Mouse (Mus musculus): ENCODE measurements around the gene Plce1.

Plce1 gene

DNA sequence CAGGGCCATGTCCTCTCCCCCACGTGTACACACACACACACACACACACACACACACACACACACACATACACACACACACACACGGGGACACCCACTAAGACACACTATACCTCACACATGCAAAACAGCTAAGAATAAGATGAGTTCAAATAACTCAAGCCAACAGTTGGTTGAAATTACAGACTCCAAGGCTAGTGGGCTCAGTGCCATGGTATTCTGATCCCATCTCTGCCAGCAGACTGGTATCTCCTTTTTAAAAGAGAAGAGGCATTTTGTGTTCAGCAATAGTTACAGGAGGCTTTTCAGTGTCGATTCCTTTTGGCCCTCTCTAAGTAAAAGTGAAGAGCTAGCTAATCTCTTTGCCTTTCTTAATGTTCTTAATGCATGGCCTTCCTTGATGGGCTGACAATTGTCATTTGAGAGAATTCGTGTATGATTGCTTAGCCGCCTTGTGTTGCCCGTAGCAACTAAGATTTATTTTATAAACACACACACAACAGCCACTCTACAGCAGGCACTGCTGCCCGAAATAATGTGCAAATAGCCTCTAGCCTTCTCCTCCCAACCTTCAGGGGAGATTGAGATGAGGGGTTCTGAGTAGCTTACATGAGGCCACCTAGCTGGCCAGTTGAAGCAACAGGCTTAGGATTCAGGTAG, 111.8 kb downstream of the Plce1 start:
- no peak for DNase-seq

DNA sequence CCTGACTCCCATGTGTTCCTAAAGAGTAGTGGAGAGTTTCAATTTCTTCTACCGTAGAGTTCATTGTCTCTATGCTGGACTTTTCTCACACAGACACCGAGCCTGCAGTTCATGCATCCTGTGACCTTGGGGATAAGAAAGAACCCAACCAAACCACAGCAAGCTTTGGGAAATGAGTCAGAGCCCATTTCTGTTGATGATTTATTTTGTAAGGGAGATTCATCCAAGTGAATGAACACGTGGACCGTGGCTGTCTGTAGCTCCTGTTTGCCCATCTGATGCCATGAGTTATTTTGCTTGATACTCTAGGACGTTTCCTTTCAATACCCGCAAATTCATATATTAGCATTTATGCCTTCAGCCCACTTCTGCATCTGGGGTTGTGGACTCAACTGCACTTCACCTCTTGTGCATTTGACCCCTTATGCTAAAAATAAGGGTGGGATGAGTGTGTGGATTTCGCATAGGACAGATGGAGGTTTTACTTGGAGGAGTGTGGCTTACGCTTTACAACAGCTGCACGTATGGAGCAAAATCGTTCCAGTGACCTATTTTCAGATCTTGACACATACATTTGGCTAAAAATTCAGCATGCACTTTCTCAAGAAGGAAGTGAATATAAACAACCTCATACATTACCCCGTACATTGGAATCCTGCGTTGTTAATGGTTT, 112.5 kb downstream of the Plce1 start:
- DNase-seq, result no peak

DNA sequence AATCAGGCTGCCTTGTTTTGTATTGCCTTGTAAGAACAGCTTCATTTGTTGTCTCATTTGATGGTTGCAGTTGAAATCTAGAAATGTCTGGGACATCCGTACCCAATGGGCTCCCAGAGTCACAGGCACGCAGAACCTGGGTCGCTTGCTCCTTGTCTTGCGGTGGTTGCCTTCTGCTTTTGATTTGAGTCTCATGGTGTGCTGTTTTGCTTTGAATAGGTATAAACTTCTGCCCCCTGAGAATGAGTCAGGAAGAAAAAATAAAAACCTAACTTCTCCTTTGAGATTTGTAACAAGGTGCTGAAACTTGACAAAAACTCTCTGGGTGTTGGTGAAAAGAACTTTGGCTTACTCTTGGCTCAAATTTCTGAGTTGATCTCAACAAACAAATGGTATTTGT, 115.2 kb downstream of the Plce1 start:
- no peak for DNase-seq

DNA sequence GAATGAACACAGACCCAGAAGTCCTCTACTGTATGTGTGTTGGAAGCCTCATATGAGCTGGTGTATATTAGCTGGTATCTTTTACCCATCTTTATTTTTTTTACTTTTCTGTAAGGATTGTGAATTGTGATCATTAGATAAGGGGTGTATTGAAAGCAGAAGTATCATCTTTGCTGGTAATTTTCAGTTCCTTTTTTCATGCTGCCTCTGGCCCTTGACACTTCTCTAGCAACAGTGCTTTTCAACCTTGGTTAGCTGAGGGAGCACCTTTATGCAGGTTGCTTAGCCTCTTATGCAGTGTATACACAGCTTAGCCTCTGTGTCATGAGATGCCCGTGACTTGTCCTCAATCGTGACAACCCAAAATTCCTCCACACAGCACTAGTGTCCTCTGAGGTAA, 116.5 kb downstream of the Plce1 start:
- no peak for DNase-seq

GRCm38 (mm10) chr19:38599001-38599400, 118.1 kb downstream of the Plce1 start:
- DNase-seq, result no peak

GRCm38 (mm10) chr19:38601127-38601526, 120.2 kb downstream of the Plce1 start:
- DNase-seq, result no peak

- peak; percentile 22 to 37 for DNase-seq
Measured at GRCm38 (mm10) chr19:38602811-38603210, 121.9 kb downstream of the Plce1 start.

DNA sequence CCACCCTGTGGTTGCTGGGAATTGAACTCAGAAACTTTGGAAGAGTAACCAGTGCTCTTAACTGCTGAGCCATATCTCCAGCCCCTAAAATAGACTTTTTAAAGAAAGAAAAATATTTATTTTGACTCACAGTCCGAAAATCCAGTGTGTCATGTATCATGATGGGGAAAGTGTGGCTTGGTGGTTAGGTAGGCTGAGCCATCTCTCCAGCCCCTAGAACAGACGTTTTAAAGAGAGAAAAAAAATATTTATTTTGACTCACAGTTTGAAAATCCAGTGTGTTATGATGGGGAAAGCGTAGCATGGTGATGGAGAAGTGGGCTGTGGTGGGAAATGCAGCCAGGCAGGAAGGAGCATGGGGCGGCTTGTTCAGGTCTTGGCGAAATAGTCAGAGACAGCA, 126.3 kb downstream of the Plce1 start:
- DNase-seq, result no peak

DNA sequence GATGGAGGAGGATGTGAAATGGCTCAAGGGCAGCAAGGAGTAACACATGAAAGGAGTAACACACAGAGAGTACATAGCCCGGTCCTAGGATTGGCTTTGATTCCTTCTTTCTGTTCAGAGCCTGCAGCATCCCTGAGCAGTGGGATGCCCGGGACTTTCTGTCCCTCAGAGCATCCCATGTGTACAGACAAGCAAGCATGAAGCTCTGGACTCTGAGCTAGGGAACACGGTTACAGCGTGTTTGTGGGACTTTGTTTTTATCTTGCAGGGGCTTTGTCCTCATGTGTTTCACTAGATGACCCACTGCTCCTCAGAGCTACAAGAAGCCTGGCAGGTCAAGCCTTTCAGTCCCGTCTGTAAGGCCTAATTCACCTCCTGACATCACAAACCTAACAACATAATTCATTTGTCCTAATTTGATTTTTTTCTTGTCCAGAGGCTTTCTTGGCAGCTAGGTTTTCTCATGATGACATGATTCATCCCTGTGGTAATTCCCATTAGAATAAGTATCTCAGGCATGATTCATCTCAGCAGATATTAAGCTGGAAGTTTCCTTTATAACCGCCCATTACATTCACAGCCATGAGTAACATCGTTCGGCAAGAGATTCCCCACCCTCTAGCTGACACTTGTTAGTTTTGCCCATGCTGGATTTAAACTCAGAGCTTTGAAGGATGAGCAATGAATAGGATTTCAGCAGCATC, 128.2 kb downstream of the Plce1 start:
- no peak for DNase-seq

DNA sequence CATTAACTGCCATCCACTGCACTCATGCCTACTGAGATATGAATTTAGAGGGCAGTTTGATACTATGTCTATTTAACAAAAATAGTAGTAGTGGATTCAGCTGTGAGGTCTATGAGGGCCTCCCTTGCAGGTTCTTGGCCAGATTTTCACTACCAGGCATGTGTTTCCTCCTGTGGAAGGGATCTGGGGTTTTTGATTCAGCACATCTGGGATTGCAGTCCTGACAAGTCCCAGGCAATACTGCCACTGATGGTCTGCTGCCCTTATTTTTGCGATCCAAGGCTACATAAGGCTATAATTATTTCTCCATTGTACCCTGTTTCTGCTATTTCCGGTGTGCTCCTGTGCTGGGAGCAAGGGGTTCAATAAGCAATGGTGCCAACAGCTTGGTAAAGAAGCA, 129.4 kb downstream of the Plce1 start:
- DNase-seq, result no peak

DNA sequence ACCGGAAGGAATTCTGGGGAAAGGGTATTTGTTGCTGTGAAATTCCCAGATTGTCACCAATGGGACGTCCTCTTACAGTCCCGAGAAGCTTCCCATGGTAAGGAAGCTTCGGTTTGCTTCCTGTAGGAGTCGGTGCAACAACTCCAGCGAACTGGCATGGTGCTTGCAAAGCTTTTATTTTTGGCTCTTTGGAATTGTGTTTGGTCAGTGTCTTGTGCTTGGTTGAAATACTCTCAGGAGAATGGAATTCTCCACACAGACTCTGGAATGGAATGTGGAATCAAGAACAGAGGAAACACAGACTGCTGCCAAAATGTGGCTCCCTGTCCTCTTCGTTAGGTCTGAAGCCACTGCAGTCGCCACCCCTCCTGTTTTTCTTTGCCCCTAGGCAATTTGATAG, 129.9 kb downstream of the Plce1 start:
- DNase-seq, result no peak

- no peak for DNase-seq
Measured at GRCm38 (mm10) chr19:38614067-38614675, 133.3 kb downstream of the Plce1 start.

GRCm38 (mm10) chr19:38615356-38615755, 134.4 kb downstream of the Plce1 start:
- DNase-seq, result no peak

DNA sequence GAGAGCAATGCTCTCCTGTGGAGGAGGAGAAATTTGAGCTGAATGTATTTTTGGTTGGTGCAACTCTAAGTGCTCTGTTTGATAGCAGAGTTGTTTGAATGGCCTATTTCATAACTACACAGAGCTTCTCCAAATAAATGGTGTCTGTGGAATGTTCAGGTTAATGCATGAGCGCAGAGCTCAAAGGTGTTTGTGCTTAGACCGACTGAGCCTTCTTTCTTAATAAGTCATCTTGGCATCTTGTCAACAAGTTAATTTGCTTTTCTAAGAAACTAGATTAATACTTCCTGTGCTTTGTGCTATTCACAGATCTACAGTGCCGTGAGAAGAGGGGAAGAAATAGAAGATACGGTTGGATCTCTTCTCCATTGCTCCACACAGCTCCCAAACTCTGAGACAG, 139.2 kb downstream of the Plce1 start:
- no peak for DNase-seq

GRCm38 (mm10) chr19:38621546-38621945, 140.6 kb downstream of the Plce1 start:
- no peak for DNase-seq

GRCm38 (mm10) chr19:38626246-38627015, 145.5 kb downstream of the Plce1 start:
- no peak for DNase-seq

- DNase-seq, result no peak
Measured at GRCm38 (mm10) chr19:38627075-38627768, 146.3 kb downstream of the Plce1 start.

DNA sequence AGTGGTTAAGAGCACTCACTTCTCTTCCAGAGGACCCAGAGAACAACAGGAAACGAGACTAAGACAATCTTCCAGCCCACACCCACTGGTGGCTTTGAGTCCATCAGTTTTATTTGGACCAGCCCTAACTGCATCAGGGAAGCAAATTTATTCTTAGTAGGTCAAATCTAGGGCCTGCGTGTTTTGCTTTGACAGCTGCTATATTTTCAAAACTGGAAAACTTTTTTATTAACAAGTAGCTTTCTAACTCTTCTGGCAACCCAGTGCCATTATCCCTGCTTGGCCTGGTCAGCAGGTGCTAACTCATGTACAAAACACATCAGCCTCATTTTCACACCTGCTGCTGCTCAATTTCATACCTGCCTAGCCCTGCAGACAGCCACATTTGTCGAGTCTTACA, 151.3 kb downstream of the Plce1 start:
- no peak for DNase-seq

DNA sequence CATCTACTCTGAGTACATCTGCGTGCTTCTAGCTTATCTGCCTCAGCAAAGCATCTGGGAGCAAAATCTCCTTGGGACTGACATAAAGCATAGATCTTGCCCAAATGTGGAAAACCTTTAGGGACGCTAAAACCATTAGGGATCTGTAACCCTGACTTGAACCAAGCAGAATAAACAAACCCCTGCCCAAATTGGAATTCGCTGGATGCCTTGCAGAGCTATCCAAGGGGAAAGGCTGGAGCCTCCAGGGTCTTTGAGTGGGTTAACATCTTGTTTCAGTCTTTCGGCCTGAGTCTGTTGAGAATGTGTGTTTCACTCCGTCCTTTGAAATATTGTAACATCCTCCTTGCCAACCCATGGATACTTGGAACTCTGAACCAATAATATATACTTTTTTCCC, 152.4 kb downstream of the Plce1 start:
- no peak for DNase-seq

GRCm38 (mm10) chr19:38639050-38639449, 158.1 kb downstream of the Plce1 start:
- peak in 1 of 2 experiments; percentile 8 for DNase-seq

- DNase-seq, result peak; percentile 9 to 41
Measured at GRCm38 (mm10) chr19:38639805-38640204, 158.9 kb downstream of the Plce1 start.

DNA sequence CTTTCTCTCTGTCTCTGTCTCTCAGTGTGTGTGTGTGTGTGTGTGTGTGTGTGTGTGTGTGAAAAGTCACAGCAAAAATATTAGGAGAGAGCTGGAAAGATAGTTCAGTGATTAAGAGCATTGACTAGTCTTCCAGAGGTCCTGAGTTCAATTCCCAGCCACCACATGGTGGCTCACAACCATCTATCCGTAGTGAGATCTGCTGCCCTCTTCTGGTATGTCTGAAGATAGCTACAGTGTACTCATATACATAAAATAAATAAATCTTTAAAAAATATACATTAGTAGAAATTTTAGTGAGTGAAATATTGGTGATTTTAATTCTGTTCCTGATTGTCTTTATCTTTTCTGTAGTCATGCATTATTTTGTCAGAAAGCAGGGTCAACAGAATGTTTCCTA, 161.6 kb downstream of the Plce1 start:
- DNase-seq, result peak in 1 of 2 experiments; percentile 5
